Mouse (Mus musculus): Measurements from ENCODE around the gene Gipc2.
A peak's percentile ranks its signal among the peaks of the same experiment; 100 is the strongest.
"Not testable (repeated sequence)": the region's sequence is repeated elsewhere in the genome, so short reads cannot be mapped to it uniquely, and the experiment has no call there.

Gipc2 gene

DNA sequence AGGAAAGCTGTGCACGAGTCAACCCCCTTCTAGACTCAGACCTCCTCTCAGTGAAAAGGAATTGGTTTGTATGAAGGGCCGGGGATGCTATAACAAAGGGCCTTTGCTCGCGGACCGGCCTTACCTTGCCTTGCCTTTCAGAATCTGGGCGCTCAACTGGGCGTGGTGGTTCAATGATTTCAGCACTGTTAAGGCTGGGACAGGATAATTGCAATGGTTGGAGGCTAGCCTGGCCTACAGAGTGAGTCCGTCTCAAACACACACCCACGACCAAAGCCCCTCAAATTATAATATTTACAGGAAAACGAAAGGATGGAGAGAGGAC, at the start of gene Gipc2:
Gene Gipc2 (minus strand): TSS at position 132 of the 325 bp plus-strand sequence.
- DNase-seq: peak; percentile 39

DNA sequence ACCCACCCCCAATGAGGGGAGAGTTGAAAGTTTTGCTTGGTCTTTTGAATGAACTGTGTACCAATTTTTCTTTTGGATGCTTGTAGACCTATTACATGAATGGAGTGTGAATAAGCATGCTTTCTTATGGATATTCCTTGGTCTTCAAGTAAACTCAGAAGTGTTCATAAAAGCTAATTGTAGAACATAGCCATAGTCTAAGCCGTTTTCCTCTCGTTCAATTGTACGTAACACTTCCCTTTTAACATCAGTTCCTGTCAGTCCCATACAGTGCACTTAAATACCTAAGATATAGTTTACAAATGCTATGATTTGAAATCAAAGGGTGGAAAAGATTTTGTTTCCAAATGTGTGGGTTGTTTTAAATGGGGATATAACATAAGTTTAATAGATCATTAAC, 47.4 kb upstream of the Gipc2 start:
- no peak for DNase-seq

DNA sequence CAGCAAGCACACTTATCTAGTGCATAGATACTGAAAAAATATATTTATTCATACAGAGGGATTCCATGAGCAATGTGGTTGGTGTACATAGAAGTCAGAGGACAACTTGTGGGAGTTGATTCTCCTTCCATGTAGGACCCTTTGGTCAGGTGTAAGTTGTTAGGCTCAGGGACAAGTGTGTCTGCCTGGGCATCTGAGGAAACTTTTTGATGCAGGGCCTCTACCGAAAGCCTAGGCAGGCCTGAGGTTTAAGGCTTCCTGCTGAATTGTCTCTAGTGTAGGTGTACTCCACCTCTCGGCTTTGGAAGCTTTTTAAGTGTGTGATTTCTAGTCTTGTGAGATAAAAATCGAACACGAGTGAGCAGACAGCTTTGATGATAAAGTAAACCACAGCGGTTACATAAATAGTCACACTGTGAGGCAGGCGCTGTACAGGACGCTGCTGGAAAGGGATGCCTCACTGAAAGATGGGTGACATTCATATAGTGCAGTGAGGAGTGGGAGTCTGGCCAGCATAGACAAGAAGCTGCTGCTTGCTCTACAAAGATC, 45.8 kb upstream of the Gipc2 start:
- DNase-seq: no peak

DNA sequence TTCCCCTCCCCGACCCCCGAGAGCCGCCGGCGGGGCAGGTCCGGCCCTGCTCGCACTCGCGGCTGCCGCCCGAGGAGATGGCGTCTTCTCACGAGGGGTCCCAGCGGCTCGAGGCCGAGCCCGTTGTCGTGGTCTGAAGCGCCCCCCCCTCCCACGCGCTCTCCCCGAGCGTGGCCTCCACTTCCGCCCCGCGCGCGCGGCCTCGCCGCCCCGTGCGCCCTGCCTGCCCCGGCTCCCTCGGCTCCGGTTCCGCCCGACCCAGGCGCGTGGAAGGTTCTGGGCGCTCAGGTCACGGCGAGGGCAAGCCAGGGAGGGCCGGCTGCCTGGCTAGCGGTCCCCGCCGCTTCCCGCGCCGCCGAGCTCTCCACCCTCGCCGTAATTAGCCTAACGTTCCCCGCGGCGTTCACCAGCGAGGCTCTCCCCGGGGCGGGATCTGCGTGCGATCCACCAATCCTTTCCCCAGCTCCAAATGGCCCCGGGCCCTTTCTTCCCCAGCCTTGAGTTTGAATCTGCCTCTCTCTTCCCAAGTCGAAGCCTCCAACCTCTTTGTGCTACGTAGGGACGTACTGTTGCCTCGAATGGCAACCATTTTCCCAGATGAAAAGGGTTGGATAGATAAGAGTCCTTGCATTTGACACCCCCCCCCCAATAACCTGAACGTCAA, 44.8 kb upstream of the Gipc2 start:
- peak; percentile 80 for DNase-seq

DNA sequence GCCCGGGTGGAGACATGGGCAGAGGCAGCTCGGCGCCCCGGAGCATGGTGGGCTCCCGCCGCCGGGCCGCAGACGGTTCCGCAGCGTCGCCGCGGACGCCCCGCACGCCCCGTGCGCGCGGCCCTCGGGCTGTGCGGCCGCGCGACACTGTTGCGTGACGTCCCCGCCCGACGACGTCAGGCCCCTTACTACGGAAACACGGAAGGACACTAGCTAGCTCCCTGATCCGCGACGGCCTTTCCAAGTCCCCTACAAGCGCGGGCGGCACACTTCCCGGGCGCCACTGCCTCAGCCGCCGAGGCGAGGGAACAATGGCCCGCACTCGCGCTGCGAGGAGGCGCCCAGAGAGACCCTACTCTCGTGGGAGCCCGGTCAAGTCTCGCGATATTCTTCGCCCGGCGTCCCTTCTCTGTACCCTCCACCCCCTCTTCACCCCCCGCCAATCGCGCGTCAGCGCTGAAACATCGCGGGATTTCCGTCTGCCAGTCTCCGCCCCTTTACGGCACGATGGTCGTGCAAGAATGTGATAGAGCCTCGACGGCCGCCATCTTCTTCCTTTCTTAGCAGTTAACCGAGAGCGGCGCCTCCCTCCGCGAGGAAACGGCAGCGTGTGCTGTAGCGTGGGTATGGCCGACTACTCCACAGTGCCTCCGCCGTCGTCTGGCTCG, 44.1 kb upstream of the Gipc2 start, which contains the start of the genes Dnajb4 and Fubp1:
Gene Dnajb4 (minus strand): TSS at position 336 of the 668 bp plus-strand sequence.
Gene Fubp1 (plus strand): TSS at position 456 of the 668 bp plus-strand sequence.
- DNase-seq: peak; percentile 100

DNA sequence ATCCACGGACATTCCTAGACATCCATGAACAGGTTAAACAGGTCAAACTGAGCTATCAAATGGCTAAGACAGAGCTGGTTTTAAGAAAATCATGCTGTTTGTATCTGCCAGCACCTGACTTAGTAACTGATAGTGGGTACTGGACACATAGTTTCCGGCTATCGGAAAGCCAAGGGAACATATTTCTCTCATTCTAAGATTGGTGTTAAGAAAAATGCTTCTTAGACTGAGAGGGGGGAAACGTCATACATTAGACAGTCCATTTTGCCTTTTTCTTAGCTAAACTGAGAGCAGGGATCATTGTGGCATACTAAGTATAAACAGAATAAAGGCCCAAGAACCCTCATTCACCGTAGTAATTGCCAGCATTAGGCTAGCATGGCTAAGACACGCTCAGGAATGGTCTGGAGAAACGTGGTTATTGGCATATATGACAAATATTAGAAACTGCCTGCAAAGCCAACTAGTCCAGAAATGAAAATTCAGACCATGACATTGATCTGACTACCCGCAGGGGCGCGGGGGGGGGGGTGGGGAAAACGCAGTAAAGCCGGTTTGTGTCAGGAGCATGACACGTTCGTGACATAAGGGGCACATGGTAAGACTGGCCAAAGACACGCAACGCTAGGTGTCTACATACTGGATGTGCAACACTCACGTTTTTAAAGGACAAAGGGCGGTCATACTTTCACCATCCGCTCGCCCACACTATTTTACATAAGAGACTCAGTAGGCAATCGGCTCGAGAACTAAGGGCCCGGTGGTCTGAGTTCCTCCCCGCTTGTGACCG, 43.3 kb upstream of the Gipc2 start:
- no peak for DNase-seq

DNA sequence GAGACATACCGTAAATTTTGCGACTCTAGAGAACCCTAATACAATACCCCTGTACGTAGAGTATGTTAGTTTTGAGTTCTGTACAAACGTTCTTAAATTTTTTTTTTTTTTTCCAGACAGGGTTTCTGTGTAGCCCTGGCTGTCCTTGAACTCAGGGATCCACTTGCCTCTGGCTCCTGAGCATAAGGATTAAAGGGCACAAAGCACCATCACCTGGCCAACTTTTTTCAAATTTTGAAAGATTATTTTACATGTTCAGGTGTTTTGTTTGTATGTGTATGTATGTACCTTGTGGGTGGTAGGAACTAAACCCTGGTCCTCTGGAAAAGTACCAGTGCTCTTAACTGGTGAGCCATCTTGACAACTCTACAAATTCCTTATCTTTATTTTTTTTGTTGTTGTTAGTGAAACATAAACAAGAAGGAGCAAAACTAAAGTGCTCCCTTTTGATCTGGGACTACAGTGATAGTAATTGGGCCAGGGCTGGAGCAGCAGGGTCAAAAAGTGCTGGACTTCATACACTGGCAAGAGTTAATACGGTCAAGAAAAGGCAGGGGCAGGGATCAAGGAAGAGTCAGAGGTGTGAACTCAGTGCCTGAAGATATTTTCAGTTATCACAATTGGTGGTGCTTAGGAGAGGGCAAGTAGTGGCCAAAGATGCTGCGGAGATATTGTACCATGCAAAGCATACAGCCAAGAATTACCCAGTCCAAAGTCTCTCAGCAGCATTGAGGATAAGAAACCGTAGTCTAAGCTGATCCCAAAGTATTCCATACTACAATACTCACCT, 42.3 kb upstream of the Gipc2 start:
- DNase-seq: no peak

DNA sequence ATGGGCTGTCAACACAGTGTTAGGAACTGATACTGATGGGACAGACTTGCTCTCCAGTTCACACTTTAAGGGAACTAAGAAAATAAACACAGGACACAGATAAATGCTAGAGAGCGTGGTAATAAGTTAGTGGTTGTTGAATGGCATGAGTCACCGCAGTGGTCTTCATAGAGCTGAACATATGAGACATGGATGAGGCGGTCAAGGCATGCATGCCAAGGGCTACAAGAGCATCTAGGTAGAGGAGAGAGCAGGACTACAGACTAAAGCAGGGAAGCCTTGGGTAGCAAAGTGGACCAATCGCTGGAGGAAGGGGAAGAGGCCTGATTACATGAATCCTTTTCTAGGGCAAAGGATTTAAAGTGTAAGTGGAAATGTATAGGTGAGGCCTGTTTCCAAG, 41.1 kb upstream of the Gipc2 start:
- DNase-seq: no peak

DNA sequence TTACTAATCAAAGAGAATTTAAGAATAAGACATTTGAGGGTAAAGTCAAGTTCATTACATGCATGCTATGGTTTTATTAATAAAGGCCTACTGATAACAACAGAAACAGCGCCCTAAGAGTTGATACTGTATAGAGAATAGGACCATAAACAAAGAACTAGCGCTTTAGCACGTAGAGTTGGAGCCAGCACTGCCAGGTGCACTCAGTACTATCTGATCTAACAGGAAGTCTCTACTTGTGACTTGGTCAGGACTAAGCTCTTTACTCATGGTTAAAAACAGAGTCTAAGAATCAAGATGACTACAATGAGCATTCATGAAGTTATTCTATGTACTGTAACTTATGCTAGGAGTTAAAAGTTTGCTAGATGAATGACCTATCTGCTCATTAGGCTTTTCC, 38.5 kb upstream of the Gipc2 start:
- no peak for DNase-seq

DNA sequence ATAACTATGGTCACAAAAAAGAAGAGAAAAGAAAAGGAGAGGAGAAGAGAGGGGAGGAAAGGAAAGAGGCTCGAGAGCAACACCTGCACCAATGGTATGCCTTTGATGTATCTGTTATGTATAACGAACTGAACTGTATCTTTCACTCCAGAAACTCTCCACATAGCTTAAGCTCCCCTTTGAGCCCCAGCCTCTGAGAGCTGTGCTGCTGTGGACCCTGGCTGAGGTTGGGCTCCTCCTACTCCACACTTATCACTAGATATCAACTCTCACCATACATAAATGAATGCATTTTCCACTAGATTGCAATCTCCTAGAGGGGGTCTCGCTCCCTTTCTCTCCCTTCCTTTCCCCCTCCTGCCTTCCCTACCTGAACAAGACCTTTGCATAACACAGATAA, 38.0 kb upstream of the Gipc2 start:
- no peak for DNase-seq

DNA sequence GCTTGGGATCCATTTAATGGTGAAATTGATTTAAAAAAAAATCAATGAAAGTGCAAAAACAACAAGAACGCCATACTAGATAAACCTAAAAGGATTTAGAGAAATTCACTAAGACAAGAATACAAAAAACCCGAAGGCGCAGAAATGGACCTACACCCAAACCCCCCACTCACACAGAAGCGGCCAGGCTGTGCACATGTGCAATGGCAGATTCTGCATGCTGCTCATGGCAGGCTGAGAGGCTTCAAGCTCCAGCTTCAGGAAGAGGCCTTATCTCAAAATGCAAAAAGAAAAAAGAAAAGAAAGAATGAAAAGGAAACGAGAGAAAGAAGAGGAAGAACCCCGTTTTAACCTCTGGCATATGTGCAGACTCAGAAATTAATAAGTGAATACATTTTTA, 37.4 kb upstream of the Gipc2 start:
- DNase-seq: no peak

DNA sequence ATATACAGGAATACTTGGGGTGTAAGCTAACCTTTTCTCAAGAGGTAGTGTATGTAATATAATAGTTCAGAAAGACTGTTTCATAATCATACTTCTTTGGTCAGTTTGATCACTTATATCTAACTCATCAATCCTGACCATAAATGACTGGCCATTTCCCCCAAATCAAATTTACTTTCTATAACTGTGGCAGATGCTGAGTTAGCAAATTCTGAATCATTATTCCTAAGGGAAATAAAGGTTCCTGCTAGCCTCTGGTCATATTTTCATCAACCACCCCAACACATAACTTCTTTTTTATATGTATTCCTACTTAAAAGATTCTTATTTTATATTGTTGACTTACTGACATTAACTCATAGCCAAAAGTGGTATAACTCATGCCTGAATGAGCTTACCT, 36.9 kb upstream of the Gipc2 start:
- DNase-seq: no peak

DNA sequence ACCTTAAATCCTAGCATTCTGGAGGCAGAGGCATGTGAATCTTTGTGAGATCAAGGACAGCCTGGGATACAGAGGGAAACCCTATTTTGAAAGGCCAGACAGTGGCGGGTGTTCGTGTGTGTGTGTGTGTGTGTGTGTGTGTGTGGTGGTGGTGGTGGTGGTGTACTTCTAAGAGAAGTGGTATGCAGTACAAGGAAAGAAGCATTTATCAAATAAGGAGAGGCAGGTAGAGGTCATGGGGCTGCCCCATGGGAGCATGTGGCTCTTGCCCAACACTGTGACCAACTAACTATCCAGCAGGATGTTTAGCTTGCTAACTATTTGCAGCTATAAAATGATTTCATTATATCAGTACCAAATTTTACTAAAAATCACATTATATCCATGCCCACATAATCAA, 35.6 kb upstream of the Gipc2 start:
- DNase-seq: no peak

DNA sequence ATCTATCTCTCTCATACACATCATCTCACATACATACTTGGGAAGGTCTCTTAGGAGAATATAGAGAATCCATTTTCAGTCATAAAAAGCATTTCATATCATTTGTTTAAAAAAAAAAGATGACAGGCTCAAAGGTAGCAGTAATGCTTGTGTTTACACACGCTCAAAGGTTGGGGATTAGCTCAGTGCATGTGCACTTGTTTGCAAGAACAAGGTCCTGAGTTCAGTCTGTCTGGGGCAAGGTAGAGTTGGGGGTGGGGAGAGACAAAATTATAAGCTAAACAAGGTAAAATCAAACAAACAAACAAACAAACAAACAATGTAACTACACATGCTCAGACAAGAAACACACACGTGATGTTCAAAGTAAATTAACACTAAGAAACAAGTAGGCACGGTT, 35.2 kb upstream of the Gipc2 start:
- DNase-seq: no peak

DNA sequence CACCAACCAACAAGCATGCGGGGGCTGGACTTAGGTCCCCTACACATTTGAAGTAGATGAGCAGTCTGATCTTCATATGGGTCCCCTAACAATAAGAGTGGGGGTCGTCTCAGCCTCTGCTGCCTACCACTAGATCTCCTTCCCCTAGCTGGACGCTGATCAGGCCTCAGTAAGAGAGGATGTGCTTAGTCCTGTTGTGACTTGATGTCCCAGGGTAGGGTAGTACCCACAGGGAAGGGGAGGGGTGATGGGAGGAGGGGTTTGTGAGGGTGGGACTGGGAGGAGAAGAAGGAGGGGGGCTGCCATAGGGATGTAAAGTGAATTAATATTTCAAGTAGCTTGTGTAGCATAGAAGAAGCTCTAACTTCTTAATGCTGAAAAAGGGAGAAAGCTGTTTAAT, 33.1 kb upstream of the Gipc2 start:
- no peak for DNase-seq

DNA sequence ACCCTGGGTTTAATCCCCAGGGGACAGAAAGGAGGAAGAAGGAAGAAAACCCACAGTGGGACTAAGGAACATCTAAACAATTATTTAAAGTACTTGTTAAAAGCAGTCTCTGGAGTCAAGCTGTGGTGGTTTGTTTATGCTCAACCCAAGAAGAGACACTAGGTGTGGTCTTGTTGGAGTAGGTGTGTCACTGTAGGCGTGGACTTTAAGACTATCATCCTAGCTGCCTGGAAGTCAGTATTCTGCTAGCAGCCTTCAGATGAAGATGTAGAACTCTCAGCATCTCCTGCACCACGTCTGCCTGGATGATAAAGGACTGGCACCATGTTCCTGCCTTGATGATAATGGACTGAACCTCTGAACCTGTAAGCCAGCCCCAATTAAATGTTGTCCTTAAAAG, 31.2 kb upstream of the Gipc2 start:
- DNase-seq: not testable (repeated sequence)

DNA sequence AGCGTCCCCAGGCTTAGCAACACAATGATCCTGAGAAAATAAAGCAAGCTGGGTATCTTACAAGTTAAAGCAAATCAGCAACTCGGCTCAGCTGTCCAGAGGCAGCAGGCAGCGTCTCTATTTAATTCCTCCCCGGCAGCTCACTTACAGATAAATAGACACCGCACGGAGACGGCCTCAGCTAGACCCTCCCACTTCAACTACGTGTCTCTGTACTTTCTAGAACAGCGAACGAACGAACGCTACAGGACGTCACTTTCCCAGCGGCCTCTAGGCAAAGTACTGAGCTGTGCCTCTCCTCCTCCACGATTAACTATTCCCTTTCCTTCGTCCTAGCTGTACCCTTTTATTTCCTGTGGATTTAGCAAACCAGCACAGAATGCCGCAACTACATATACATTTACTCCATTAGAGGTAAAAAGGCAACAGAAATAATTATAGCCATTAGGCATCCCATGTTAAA, 27.6 kb upstream of the Gipc2 start:
- DNase-seq: peak; percentile 91

DNA sequence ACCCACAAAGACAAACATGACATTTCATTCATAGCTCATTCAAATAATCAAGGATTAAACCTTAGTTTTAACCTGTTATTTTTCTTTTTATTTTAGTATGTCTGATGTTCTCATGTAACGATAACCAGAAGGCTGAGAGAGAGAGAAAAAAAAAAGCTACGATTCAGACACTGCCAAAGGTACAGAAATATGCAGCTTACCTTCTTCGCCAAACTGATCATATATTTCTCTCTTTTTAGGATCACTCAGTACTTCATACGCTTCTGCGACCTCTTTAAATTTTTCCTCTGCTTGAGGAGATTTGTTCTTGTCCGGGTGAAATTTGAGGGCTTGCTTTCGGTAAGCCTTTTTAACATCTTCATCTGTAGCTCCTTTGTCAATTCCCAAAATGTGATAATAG, 27.1 kb upstream of the Gipc2 start:
- DNase-seq: no peak

DNA sequence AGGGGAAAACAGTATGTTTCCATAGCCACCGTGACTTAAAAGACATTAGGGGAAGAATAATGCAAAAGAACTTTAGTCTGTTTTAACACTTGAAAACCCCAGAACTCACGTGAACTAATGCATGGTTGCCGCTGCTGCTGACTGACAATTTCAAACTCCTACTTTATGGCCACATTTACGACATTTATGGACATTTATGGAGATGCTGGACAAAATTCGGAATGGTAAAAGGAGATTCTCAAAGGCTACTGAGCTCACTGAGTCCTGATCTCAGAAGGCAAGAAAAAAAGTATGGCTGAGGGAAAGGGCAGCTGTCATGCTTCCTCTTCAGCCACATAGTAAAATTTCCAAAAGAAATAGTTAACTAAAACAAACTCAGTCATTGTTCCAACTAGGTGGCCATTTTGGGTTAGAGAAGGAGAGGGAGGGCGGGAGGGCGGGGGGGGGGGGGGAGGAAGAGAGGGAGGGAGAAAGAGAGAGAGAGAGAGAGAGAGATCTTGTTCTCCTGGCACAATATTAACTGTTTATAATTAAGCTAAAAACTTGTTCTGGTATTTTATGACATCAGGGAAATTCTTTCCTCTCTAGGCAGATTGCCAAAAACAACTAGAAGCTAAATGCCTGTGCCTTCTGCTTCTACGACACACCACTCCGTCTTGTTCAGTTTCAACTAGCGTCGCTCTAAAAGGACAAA, 26.4 kb upstream of the Gipc2 start:
- peak; percentile 66 for DNase-seq

DNA sequence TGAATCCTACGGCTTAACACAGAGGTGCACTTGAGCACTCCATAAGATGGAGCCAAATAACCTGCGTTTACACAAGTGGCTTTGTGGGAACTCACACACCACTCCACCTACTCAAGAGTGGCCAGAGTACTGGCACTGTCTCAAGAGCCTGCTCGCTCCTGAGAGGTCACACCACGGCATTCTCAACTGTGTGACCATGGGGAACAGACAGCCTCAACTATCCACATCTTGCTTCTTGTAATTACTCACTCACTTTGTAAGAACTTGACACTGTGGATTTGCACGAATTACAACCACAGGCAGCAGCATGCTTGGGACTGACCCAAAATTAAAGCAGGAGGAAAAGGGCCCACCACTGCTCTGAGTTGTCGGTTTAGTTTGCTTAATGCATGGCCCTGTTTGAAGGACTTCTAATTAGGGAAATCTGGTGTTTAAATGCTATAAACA, 25.8 kb upstream of the Gipc2 start:
- DNase-seq: peak; percentile 61

DNA sequence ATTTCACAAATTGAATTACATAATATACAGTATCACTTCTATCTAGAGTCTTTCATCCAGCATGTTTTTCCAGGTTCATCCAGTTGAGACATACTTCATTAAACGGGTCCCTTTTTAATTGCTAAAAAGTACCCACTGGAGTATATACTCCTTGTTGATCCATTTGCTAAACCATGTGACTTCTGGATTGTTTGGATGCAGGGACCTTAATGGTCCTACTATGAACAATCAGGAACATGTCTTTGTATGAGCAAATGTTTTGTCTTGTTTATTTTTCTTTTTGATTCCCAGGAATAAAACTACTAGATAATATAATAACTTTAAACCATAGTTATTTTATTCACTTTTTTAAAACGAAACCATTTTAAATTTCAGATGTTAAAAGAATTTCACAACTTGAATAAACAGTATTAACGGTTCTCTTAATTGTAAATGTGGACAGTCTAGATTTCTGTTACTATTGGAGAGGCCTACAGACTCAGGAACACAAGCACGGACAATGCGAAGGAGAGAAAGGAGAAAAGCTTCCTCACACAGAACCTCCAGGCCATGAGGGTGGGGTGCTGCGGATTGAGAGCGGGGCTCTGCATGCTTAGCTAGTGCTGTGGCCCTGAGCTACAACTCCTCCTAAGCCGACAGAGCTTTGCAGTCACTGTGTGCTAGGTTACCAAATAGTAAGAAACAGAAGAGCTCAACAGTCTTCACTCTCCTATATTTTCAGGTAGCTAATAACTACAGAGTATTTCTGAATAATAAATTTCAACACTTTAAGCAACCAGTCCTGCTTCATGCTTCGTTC, 24.8 kb upstream of the Gipc2 start:
- DNase-seq: no peak
